Mouse (Mus musculus): ENCODE results near the gene Trove2. TPM values are rescaled to one million over a fixed set of nuclear protein-coding genes. Genes with fewer than 3 reads are reported as not detected.

Trove2 gene
- polyA plus RNA-seq, 1 experiment from 2014 or later, result 16.2 TPM

Other genes starting within 250 kb of the Trove2 start
- gene B3galt2, start 136.4 kb downstream of the Trove2 start, polyA plus RNA-seq (2015; fragmentation: Nextera tagmentation; extraction: Ambion mirVana), result 0.27 and 0.49 TPM in 2 replicates
- 7.3 and 11.4 TPM in 2 replicates for gene Cdc73, start 74.2 kb downstream of the Trove2 start, polyA plus RNA-seq (2015; fragmentation: Nextera tagmentation; extraction: Ambion mirVana)
- 85.2 and 97.9 TPM in 2 replicates for gene Glrx2, start 60.7 kb downstream of the Trove2 start, polyA plus RNA-seq (2015; fragmentation: Nextera tagmentation; extraction: Ambion mirVana)
- gene Uchl5, start 204 bp upstream of the Trove2 start, polyA plus RNA-seq (2015; fragmentation: Nextera tagmentation; extraction: Ambion mirVana), result 101 and 105 TPM in 2 replicates
- gene Rgs2, start 227.1 kb upstream of the Trove2 start, polyA plus RNA-seq (2015; fragmentation: Nextera tagmentation; extraction: Ambion mirVana), result 80.3 and 85.8 TPM in 2 replicates

All from stomach, embryonic 16.5 days (tissue).